16 mouse cellular contexts compared by ENCODE assay signal in genomic region chr5:23408106-23408505, GRCm38 (mm10). TPM values are rescaled to one million over a fixed set of nuclear protein-coding genes. Genes with fewer than 3 reads are reported as not detected.
A peak's percentile ranks its signal among the peaks of the same experiment; 100 is the strongest.
DNase-seq lines count a peak whose midpoint lies in the region; ATAC-seq and TF ChIP-seq lines count a peak whose summit lies in the region.
"Had no signal": no experiment of that assay in that cellular context is flagged by ENCODE, and none has a peak within 500 bp of the region (broad histone marks: within the 10 kb centered on the region; RNA-seq: fewer than 3 reads in every experiment).

No protein-coding gene starts in this region.

- no peak overlapping the region for H3K9ac ChIP-seq in lung, postnatal 0 days (replicated peaks; ENCODE audit: low read depth)
- no peak overlapping the region for H3K9ac ChIP-seq in stomach, embryonic 16.5 days (ENCODE audit: low read length)
- H3K9ac ChIP-seq: intestine, embryonic 15.5 days had no signal

- TF ChIP-seq CTCF in lung, postnatal 0 days (IDR thresholded peaks at IDR 0.05) = no peak

- no peaks in the 10 kb centered on the region for H3K27me3 ChIP-seq in heart, embryonic 10.5 days (ENCODE audit: insufficient read depth, poor library complexity, severe bottlenecking)
- H3K27me3 ChIP-seq in lung, postnatal 0 days (replicated peaks; ENCODE audit: insufficient read depth, low read length) = no peaks in the 10 kb centered on the region
- H3K27me3 ChIP-seq in stomach, embryonic 16.5 days (ENCODE audit: control insufficient read depth, insufficient read depth, low read length) = no peaks in the 10 kb centered on the region
- H3K27me3 ChIP-seq: intestine, embryonic 15.5 days had no signal

- H3K9me3 ChIP-seq in heart, embryonic 10.5 days = no peaks in the 10 kb centered on the region
- no peaks in the 10 kb centered on the region for H3K9me3 ChIP-seq in lung, postnatal 0 days (ENCODE audit: low read length)
- no peaks in the 10 kb centered on the region for H3K9me3 ChIP-seq in stomach, embryonic 16.5 days (replicated peaks; ENCODE audit: control insufficient read depth, low read length)
- H3K9me3 ChIP-seq: intestine, embryonic 15.5 days had no signal

- 74% methylated on average over 5 of the region's 5 CpGs for WGBS in heart, embryonic 10.5 days
- 34% methylated on average over 5 of the region's 5 CpGs for WGBS in lung, postnatal 0 days
- whole genome bisulfite sequencing in stomach, embryonic 16.5 days = 33% methylated on average over 5 of the region's 5 CpGs

- H3K27ac ChIP-seq in heart, embryonic 10.5 days = no peak overlapping the region
- H3K27ac ChIP-seq in lung, postnatal 0 days (ENCODE audit: low read length) = no peak overlapping the region
- H3K27ac ChIP-seq in stomach, embryonic 16.5 days (ENCODE audit: low read length) = peak overlapping the region; percentile 32; the same call in 1 of the 2 replicates
- H3K27ac ChIP-seq: intestine, embryonic 15.5 days; left cerebral cortex, adult 2 months had no signal

- TF ChIP-seq EP300 in lung, postnatal 0 days (IDR thresholded peaks at IDR 0.05) = no peak

- H3K36me3 ChIP-seq in heart, embryonic 10.5 days = peaks cover 32% of the 10 kb centered on the region
- H3K36me3 ChIP-seq in lung, postnatal 0 days (ENCODE audit: insufficient read depth, low read length) = no peaks in the 10 kb centered on the region
- no peaks in the 10 kb centered on the region for H3K36me3 ChIP-seq in stomach, embryonic 16.5 days (ENCODE audit: control insufficient read depth, insufficient read depth, low read length)

- H3K4me3 ChIP-seq in heart, embryonic 10.5 days = no peak overlapping the region
- H3K4me3 ChIP-seq in lung, postnatal 0 days (ENCODE audit: low read depth, low read length) = no peak overlapping the region
- no peak overlapping the region for H3K4me3 ChIP-seq in stomach, embryonic 16.5 days (replicated peaks; ENCODE audit: low read length)
- H3K4me3 ChIP-seq: erythroblast, embryonic 14.5 days; intestine, embryonic 15.5 days; left cerebral cortex, adult 2 months had no signal

- peak; percentile 58 for ATAC-seq in lung, postnatal 0 days
- no peak for ATAC-seq in stomach, embryonic 16.5 days (ENCODE audit: insufficient read depth, low FRiP score)
- ATAC-seq: intestine, embryonic 15.5 days had no signal

- peaks cover 35% of the 10 kb centered on the region; the same call in 1 of the 2 replicates for H3K4me1 ChIP-seq in heart, embryonic 10.5 days
- H3K4me1 ChIP-seq in lung, postnatal 0 days (ENCODE audit: insufficient read depth, low read depth, low read length) = peaks cover 8% of the 10 kb centered on the region; the same call in 1 of the 2 replicates
- H3K4me1 ChIP-seq in stomach, embryonic 16.5 days (ENCODE audit: control insufficient read depth, insufficient read depth, low read length) = peaks cover 20% of the 10 kb centered on the region

- H3K4me2 ChIP-seq in lung, postnatal 0 days (replicated peaks; ENCODE audit: low read depth, low read length) = no peak overlapping the region
- no peak overlapping the region; the same call in 1 of the 2 replicates for H3K4me2 ChIP-seq in stomach, embryonic 16.5 days (ENCODE audit: low read depth, low read length)
- H3K4me2 ChIP-seq: intestine, embryonic 15.5 days; liver, embryonic 11.5 days had no signal

- DNase-seq in heart, adult 11 months = peak; percentile 99
- no peak for DNase-seq in heart, embryonic 10.5 days (ENCODE audit: low spot score)
- DNase-seq in lung, postnatal 0 days (ENCODE audit: low spot score) = peak; percentile 38
- no peak for DNase-seq in lung, postnatal 25 days (ENCODE audit: low spot score)
- peak; percentile 91 for DNase-seq in ZHBTc4 (ENCODE audit: low read depth, low spot score)
- DNase-seq in embryo, embryonic 11 days = no peak
- no peak for DNase-seq in c-Kit-positive CD71-positive TER-119-positive erythroid progenitor cells, embryonic 14.5 days (ENCODE audit: low spot score)
- DNase-seq: adrenal gland, postnatal 36 days; cerebellum, adult 11 months; lung, postnatal 14 days; midbrain, embryonic 14.5 days had no signal

RNA-seq across cellular contexts. Expression of gene Kmt2e, which starts 26.1 kb away (rescaled TPM):
- polyA plus RNA-seq in heart, embryonic 10.5 days (2016; fragmentation: Nextera tagmentation; extraction: Ambion mirVana) = 63.2 and 69.0 TPM in 2 replicates
- 97.3 and 106 TPM in 2 replicates for polyA plus RNA-seq in lung, postnatal 0 days (2015; fragmentation: Nextera tagmentation; extraction: Ambion mirVana)
- polyA plus RNA-seq in stomach, embryonic 16.5 days (2015; fragmentation: Nextera tagmentation; extraction: Ambion mirVana) = 90.9 and 94.0 TPM in 2 replicates

Comparison
In these comparisons a context has a peak if more than half of its experiments do, and no peak if none do; other contexts are left out.
1. DNase-seq: peak in heart, adult 11 months (single experiment), lung, postnatal 0 days (single experiment) and ZHBTc4 (single experiment); none in heart, embryonic 10.5 days (single experiment), lung, postnatal 25 days (single experiment), embryo, embryonic 11 days (single experiment) and c-Kit-positive CD71-positive TER-119-positive erythroid progenitor cells, embryonic 14.5 days (single experiment).